Mouse (Mus musculus): ENCODE data around the gene Hist2h2be. TPM values are rescaled to one million over a fixed set of nuclear protein-coding genes. Genes with fewer than 3 reads are reported as not detected.

The Hist2h2be gene
- polyA plus RNA-seq, 1 experiment from 2014 or later, result 8.6 TPM

DNA sequence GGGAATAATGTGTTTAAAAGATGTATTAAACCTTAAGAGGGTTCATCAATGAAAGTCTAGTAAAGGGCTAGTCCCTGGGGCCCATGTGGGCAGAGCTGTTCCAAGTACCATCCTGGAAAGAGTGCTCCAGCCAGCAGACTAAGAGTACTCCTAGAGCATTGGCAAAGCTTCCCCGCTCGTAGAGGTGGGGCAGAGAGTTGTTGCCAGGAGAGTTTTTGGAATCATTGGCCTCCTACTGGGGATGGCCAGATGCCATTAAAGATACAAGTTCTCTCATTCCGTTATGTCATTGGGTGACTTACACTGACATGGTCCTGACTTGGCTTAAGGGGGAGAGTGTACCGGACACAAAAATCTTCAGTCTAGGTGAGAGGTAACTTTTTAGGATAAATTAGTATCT, 41.4 kb upstream of the Hist2h2be start:
- peaks cover 8% of the 10 kb centered on the region for H3K36me3 ChIP-seq (ENCODE audit: control insufficient read depth, insufficient read depth)
- no peak overlapping the region for H3K27ac ChIP-seq (ENCODE audit: low read length)
- H3K9ac ChIP-seq (replicated peaks; ENCODE audit: low read depth, low read length), result no peak overlapping the region
- H3K9me3 ChIP-seq (ENCODE audit: control insufficient read depth, low read length), result no peaks in the 10 kb centered on the region
- H3K4me3 ChIP-seq (replicated peaks; ENCODE audit: low read length), result no peak overlapping the region
- no peak overlapping the region for H3K4me2 ChIP-seq (ENCODE audit: low read length)
- WGBS, result 58% methylated on average over 4 of the region's 4 CpGs
- peaks cover 18% of the 10 kb centered on the region for H3K4me1 ChIP-seq (replicated peaks; ENCODE audit: control insufficient read depth, insufficient read depth, low read length)
- no peak for ATAC-seq
- no peaks in the 10 kb centered on the region for H3K27me3 ChIP-seq (replicated peaks; ENCODE audit: control insufficient read depth, insufficient read depth, low read length)

DNA sequence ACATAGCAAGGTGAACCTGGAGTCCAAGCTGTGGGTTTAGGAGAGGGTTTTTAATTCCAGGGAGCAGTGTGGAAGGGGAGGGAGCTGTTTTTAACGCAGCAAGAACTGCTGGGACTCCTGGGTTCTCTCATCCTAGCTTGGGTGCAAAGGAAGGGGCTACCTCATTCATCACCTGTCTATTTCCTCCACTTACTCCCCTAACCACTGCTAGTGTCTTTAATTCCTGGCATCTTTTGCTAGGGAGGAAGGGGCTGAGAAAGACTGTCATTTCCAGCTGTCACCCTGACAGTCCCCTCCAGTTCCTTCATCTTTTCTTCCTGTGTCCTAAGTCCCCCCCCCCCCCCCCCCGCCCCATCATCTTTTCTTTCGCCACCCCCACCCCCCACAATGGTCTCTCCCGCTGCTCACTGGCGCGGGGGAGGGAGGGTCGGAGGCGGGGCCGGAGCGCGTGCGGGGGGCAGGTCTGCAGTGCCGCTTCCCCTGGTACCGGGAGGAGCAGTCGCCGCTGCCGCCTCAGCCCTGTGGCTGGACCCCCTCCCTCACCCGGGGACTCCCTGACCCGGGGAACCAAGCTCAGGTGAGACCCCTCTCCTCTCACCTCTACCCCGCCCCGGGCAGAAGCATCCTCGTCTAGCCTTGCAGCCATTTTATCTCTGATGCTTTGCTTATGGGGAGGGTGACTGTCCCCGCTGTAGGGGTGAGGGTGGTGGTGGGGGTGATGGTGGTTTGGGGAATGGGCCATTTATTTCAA, 40.0 kb upstream of the Hist2h2be start, which contains the start of gene Sv2a:
Sv2a (plus strand) TSS at position 425 of the 751 bp plus-strand sequence.
- peak within 1 kb of the TSS; percentile 59 for H3K4me3 ChIP-seq (replicated peaks; ENCODE audit: low read length)
- ATAC-seq, result peak; percentile 70
- WGBS, result 2% methylated on average over 18 of the region's 23 CpGs
- H3K4me2 ChIP-seq (ENCODE audit: low read length), result peak within 1 kb of the TSS; percentile 56
- H3K36me3 ChIP-seq (ENCODE audit: control insufficient read depth, insufficient read depth), result peaks cover 5% of the 10 kb centered on the region; the same call in 1 of the 2 replicates
- H3K9ac ChIP-seq (replicated peaks; ENCODE audit: low read depth, low read length), result peak within 1 kb of the TSS; percentile 82
- H3K4me1 ChIP-seq (replicated peaks; ENCODE audit: control insufficient read depth, insufficient read depth, low read length), result peaks cover 16% of the 10 kb centered on the region
- H3K9me3 ChIP-seq (ENCODE audit: control insufficient read depth, low read length), result no peaks in the 10 kb centered on the region
- peak within 1 kb of the TSS; percentile 49 for H3K27ac ChIP-seq (ENCODE audit: low read length)
- H3K27me3 ChIP-seq (replicated peaks; ENCODE audit: control insufficient read depth, insufficient read depth, low read length), result no peaks in the 10 kb centered on the region

DNA sequence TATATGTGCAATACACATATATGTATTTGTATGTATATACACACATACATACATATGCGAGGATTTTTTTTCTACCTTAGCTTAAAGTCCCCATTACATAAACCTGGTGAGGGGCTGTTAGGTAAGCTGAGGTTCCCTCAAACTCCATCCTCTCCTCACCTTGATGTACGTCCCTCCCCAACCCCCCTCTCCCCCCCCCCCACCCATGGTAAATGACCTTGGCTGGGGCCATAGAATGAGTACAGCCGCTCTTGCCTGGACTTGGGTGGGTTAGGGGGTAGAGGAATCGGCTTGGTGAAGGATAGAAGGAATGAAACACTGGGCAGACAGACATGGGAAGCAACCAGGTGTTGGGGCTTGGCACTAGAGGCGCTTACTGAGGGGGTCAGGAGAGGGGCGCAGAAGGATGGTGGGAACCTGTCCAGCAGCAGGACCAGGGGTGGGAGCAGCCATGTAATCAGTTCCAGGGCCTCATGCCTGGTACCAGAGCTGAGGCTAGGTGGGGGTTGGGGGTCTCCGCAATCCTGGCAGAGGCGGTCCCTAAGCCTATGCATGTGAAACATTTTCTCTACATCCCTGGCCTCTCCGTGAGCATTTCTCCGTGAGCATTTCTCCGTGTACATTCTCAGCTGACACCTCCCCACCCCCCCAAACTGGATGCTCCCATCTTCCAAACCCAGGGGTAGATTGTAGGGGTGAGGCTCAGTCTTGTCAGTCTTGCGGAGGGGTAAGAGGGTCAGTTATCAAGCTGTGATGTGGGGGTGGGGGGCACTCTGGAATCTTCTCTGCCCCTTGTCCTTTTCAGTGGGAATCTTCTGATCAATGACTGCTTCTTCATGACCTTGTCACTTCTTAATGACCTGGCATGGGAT, 39.2 kb upstream of the Hist2h2be start:
- WGBS, result 36% methylated on average over 12 of the region's 12 CpGs
- H3K36me3 ChIP-seq (ENCODE audit: control insufficient read depth, insufficient read depth), result peaks cover 5% of the 10 kb centered on the region; the same call in 1 of the 2 replicates
- H3K27me3 ChIP-seq (replicated peaks; ENCODE audit: control insufficient read depth, insufficient read depth, low read length), result no peaks in the 10 kb centered on the region
- peaks cover 16% of the 10 kb centered on the region for H3K4me1 ChIP-seq (replicated peaks; ENCODE audit: control insufficient read depth, insufficient read depth, low read length)
- peak overlapping the region; percentile 59 for H3K4me3 ChIP-seq (replicated peaks; ENCODE audit: low read length)
- no peaks in the 10 kb centered on the region for H3K9me3 ChIP-seq (ENCODE audit: control insufficient read depth, low read length)
- H3K27ac ChIP-seq (ENCODE audit: low read length), result peak overlapping the region; percentile 36; the same call in 1 of the 2 replicates
- peak; percentile 46 for ATAC-seq
- H3K9ac ChIP-seq (replicated peaks; ENCODE audit: low read depth, low read length), result peak overlapping the region; percentile 82
- peak overlapping the region; percentile 56 for H3K4me2 ChIP-seq (ENCODE audit: low read length)

DNA sequence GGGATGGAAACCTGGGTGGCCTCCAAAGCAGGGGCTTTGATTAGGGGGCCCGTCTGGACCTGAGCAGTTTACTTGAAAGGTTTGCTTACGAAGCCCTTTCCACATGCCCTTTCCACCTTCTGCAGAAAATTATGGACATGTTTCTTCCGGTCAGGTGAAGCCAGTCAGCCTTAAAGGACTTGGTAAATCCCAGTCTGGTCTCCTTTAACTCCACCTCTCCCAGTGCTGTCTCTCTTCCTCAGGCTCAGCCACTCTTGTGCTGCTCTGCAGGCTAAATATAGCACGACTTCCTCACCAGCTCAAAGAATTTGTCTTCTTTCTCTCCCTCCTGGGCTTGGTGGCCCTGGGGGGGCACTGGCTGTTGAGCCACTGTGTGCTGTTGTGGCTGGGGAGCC, 38.5 kb upstream of the Hist2h2be start:
- Histone ChIP-seq H3K4me1 (replicated peaks; ENCODE audit: control insufficient read depth, insufficient read depth, low read length) (peaks cover 16% of the 10 kb centered on the region), H3K4me2 (ENCODE audit: low read length) (peak overlapping the region; percentile 56), H3K27ac (ENCODE audit: low read length) (0 out of 2 replicates have a peak overlapping the region, but pooled peaks have one; percentile 9), H3K9ac (replicated peaks; ENCODE audit: low read depth, low read length) (peak overlapping the region; percentile 82), H3K9me3 (ENCODE audit: control insufficient read depth, low read length) (no peaks in the 10 kb centered on the region), H3K27me3 (replicated peaks; ENCODE audit: control insufficient read depth, insufficient read depth, low read length) (no peaks in the 10 kb centered on the region), H3K36me3 (ENCODE audit: control insufficient read depth, insufficient read depth) (peaks cover 5% of the 10 kb centered on the region; the same call in 1 of the 2 replicates), H3K4me3 (replicated peaks; ENCODE audit: low read length) (peak overlapping the region; percentile 59)
- ATAC-seq, result no peak
- 34% methylated on average over 4 of the region's 4 CpGs for WGBS

DNA sequence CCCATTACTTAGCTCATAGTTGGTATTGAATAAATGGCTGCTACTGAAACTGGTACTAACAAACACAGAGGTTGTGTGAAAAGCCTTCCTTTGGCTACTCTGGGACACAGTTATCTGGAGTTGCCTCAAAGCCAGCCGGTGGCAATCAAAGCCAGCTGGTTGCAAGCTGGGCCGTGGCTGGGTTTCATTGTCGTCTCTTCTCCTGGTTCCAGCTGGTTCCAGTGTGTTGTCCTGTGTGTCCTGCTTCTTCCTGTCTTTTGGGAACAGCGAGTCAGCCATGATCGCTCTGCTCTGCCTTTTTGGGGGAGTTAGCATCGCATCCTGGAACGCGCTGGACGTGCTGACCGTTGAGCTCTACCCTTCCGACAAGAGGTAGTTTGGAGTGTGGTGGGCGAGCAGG, 27.9 kb upstream of the Hist2h2be start:
- no peak for ATAC-seq

DNA sequence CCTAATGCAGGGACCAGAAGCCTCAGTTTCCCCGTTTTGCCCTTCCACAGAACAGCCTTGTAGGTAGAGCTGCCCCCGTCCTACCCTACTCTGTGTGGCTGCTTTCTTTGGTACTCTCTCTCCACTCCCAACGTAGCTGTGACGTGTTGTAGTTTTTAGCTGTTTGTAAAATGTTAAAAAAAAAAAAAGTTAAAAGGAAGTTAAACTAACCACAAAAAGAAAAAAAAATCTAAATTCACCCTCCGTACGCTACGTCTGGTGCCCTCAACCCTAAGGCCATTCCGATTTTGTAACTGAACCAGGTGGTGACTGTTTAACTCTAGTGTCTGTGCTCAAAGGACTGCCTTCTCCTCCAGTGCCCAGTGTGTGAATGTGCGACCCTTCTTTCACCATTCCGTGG, 26.0 kb upstream of the Hist2h2be start:
- Histone ChIP-seq H3K4me2 (ENCODE audit: low read length) (no peak overlapping the region), H3K27ac (ENCODE audit: low read length) (no peak overlapping the region), H3K36me3 (ENCODE audit: control insufficient read depth, insufficient read depth) (peaks cover 10% of the 10 kb centered on the region), H3K4me1 (replicated peaks; ENCODE audit: control insufficient read depth, insufficient read depth, low read length) (peaks cover 11% of the 10 kb centered on the region), H3K9ac (replicated peaks; ENCODE audit: low read depth, low read length) (no peak overlapping the region), H3K9me3 (ENCODE audit: control insufficient read depth, low read length) (no peaks in the 10 kb centered on the region), H3K4me3 (replicated peaks; ENCODE audit: low read length) (no peak overlapping the region), H3K27me3 (replicated peaks; ENCODE audit: control insufficient read depth, insufficient read depth, low read length) (no peaks in the 10 kb centered on the region)
- WGBS, result 91% methylated on average over 10 of the region's 10 CpGs
- ATAC-seq, result no peak

More for the DNA sequence above, 27.9 kb upstream of the Hist2h2be start:
- no peak overlapping the region for H3K4me2 ChIP-seq (ENCODE audit: low read length)
- H3K9me3 ChIP-seq (ENCODE audit: control insufficient read depth, low read length), result no peaks in the 10 kb centered on the region
- H3K27me3 ChIP-seq (replicated peaks; ENCODE audit: control insufficient read depth, insufficient read depth, low read length), result no peaks in the 10 kb centered on the region
- WGBS, result 68% methylated on average over 12 of the region's 12 CpGs
- H3K27ac ChIP-seq (ENCODE audit: low read length), result no peak overlapping the region
- H3K4me1 ChIP-seq (replicated peaks; ENCODE audit: control insufficient read depth, insufficient read depth, low read length), result peaks cover 9% of the 10 kb centered on the region
- no peak overlapping the region for H3K4me3 ChIP-seq (replicated peaks; ENCODE audit: low read length)
- H3K36me3 ChIP-seq (ENCODE audit: control insufficient read depth, insufficient read depth), result peaks cover 16% of the 10 kb centered on the region
- H3K9ac ChIP-seq (replicated peaks; ENCODE audit: low read depth, low read length), result no peak overlapping the region

DNA sequence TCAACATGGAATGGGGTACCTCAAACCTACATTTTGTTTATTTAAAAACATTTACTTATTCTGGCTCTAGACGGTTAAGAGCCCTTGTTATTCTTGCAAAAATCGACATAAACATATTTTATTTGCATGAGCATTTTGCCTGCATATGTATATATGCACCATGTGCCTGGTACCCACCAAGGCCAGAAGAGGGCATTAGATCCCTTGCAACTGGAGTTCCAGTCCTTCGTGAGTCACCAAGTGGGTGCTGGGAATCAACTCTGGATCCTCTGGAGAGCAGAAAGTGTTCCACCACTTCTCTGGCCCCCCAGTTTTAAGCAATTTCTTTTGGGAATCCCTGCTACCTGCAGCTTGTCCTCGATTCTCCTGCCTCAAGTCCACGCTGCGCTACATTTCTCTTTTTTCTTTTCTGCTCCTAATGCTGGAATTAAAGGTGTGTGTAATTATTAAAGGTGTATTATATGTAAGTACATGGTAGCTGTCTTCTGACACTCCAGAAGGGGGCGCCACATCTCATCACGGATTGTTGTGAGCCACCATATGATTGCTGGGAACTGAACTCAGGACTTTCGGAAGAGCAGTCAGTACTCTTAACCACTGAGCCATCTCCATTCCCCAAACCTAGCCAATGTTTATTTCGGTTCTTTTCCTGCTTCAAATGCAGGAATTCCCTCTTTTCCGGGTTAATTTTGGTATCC, 25.2 kb upstream of the Hist2h2be start:
- no peak overlapping the region for H3K4me2 ChIP-seq (ENCODE audit: low read length)
- H3K27me3 ChIP-seq (replicated peaks; ENCODE audit: control insufficient read depth, insufficient read depth, low read length), result no peaks in the 10 kb centered on the region
- peaks cover 6% of the 10 kb centered on the region; the same call in 1 of the 2 replicates for H3K36me3 ChIP-seq (ENCODE audit: control insufficient read depth, insufficient read depth)
- H3K4me1 ChIP-seq (replicated peaks; ENCODE audit: control insufficient read depth, insufficient read depth, low read length), result peaks cover 11% of the 10 kb centered on the region
- WGBS, result 95% methylated on average over 11 of the region's 11 CpGs
- H3K4me3 ChIP-seq (replicated peaks; ENCODE audit: low read length), result no peak overlapping the region
- ATAC-seq, result no peak
- no peak overlapping the region for H3K27ac ChIP-seq (ENCODE audit: low read length)
- H3K9ac ChIP-seq (replicated peaks; ENCODE audit: low read depth, low read length), result no peak overlapping the region
- H3K9me3 ChIP-seq (ENCODE audit: control insufficient read depth, low read length), result no peaks in the 10 kb centered on the region

DNA sequence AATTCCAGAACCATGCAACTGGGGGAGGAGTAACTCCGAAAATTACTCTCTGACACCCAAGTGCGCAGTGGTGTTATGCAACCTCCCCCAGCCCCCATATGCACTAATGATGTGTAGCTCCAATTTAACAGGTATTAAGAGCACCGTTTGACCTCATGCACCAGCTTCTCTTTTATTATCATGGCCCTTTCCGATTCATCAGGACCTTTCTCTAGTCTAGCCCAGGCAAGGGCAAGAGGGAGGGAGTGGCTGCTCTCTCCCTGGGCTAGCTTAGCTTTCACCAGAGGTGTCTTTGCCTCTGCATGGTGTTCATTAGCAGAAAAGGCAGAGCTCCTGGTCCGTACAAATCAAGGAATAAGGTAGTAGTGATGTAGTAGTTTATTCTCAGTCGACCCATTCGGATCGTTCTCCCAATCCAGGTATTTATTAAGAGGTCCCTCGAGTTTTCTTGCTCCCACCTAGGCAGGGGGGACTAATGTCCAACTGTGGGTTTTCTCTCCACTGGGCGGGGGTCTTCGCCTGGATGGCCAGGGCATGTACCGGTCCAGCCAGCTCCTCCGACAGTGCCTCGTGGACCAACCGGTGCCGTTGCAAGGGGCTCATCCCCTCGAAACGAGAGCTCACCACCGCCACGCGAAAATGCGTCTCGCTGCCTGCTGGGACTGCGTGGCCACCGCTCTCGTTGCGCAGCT, 24.3 kb upstream of the Hist2h2be start:
- H3K9ac ChIP-seq (replicated peaks; ENCODE audit: low read depth, low read length), result peak overlapping the region; percentile 91
- H3K4me1 ChIP-seq (replicated peaks; ENCODE audit: control insufficient read depth, insufficient read depth, low read length), result peaks cover 11% of the 10 kb centered on the region
- no peaks in the 10 kb centered on the region for H3K27me3 ChIP-seq (replicated peaks; ENCODE audit: control insufficient read depth, insufficient read depth, low read length)
- H3K4me3 ChIP-seq (replicated peaks; ENCODE audit: low read length), result peak overlapping the region; percentile 75
- H3K9me3 ChIP-seq (ENCODE audit: control insufficient read depth, low read length), result no peaks in the 10 kb centered on the region
- no peak for ATAC-seq
- peak overlapping the region; percentile 98 for H3K27ac ChIP-seq (ENCODE audit: low read length)
- peaks cover 6% of the 10 kb centered on the region; the same call in 1 of the 2 replicates for H3K36me3 ChIP-seq (ENCODE audit: control insufficient read depth, insufficient read depth)
- peak overlapping the region; percentile 95 for H3K4me2 ChIP-seq (ENCODE audit: low read length)
- WGBS, result 20% methylated on average over 27 of the region's 27 CpGs

Data from forebrain, embryonic 16.5 days (tissue).